Mouse (Mus musculus) urinary bladder, postnatal 25 days (tissue): ENCODE measurements around the gene Twist1.

Experiments used
- DNase-seq: peaks from one replicate; pipeline ENCODE4 v3.0.0; 2022; ENCODE audit warnings: low spot score

Twist1 gene

GRCm38 (mm10) chr12:33957400-33958240, at the start of gene Twist1:
Twist1 (plus strand) TSS chr12:33957671.
- peak; percentile 38 for DNase-seq

- no peak for DNase-seq
Measured at GRCm38 (mm10) chr12:33926751-33927150, 30.7 kb upstream of the Twist1 start.

- DNase-seq: no peak
Measured at GRCm38 (mm10) chr12:33927334-33928098, 30.0 kb upstream of the Twist1 start.

- no peak for DNase-seq
Measured at GRCm38 (mm10) chr12:33928331-33929192, 28.9 kb upstream of the Twist1 start, which contains the start of gene Ferd3l. Ferd3l (plus strand) TSS chr12:33928425.

- DNase-seq: no peak
Measured at GRCm38 (mm10) chr12:33952843-33953242, 4.6 kb upstream of the Twist1 start.

GRCm38 (mm10) chr12:33954931-33955565, 2.4 kb upstream of the Twist1 start:
- no peak for DNase-seq

GRCm38 (mm10) chr12:33955606-33956295, 1.7 kb upstream of the Twist1 start:
- DNase-seq: no peak

GRCm38 (mm10) chr12:33956576-33957399, 683 bp upstream of the Twist1 start:
- DNase-seq: no peak

- DNase-seq: no peak
Measured at GRCm38 (mm10) chr12:33958241-33959194, 1.0 kb downstream of the Twist1 start.

GRCm38 (mm10) chr12:33959206-33959605, 1.7 kb downstream of the Twist1 start:
- DNase-seq: no peak

- DNase-seq: no peak
Measured at GRCm38 (mm10) chr12:33959846-33960245, 2.4 kb downstream of the Twist1 start.

GRCm38 (mm10) chr12:33961013-33961412, 3.5 kb downstream of the Twist1 start:
- no peak for DNase-seq

- DNase-seq: no peak
Measured at GRCm38 (mm10) chr12:33962118-33962772, 4.8 kb downstream of the Twist1 start.

GRCm38 (mm10) chr12:33962773-33963130, 5.3 kb downstream of the Twist1 start:
- no peak for DNase-seq

GRCm38 (mm10) chr12:33963671-33964369, 6.3 kb downstream of the Twist1 start:
- DNase-seq: no peak

GRCm38 (mm10) chr12:33964427-33964826, 7.0 kb downstream of the Twist1 start:
- no peak for DNase-seq

- DNase-seq: no peak
Measured at GRCm38 (mm10) chr12:33965661-33966360, 8.3 kb downstream of the Twist1 start.
